Mouse (Mus musculus) midbrain, postnatal 0 days (tissue): Measurements from ENCODE around the gene Arsa. TPM values are rescaled to one million over a fixed set of nuclear protein-coding genes. Genes with fewer than 3 reads are reported as not detected.

Experiments
- ATAC-seq: fragments of 200-750 bp; cut with Nextera tagmentation; 2 replicates; pipeline ENCODE4 v1.8.0; 2017; ENCODE audit warnings: moderate number of reproducible peaks, mild to moderate bottlenecking, moderate TSS enrichment, moderate library complexity; ENCODE audit not compliant: low FRiP score
- DNase-seq: peaks from one replicate; pipeline ENCODE4 v3.0.0-alpha.2; 2015; ENCODE audit warnings: low spot score
- H3K27ac ChIP-seq: fragments of 300-500 bp; sonication (generic); 2 replicates; pipeline ENCODE4 v1.5.1; 2014; ENCODE audit warnings: low read depth, mild to moderate bottlenecking, low read length, mixed read lengths
- H3K27me3 ChIP-seq: fragments of 300-500 bp; sonication (generic); 2 replicates; pipeline ENCODE4 v1.6.1; 2014; ENCODE audit warnings: low read length, control low read depth, mixed read lengths; ENCODE audit not compliant: insufficient read depth
- H3K36me3 ChIP-seq: fragments of 300-500 bp; sonication (generic); 2 replicates; pipeline ENCODE4 v1.6.1; 2014; ENCODE audit warnings: low read length, control low read depth, mixed read lengths; ENCODE audit not compliant: insufficient read depth
- H3K4me1 ChIP-seq: fragments of 300-500 bp; sonication (generic); 2 replicates; pipeline ENCODE4 v1.6.1; 2014; ENCODE audit warnings: mild to moderate bottlenecking, control low read depth, antibody characterized with exemption, low read length, mixed read lengths; ENCODE audit not compliant: insufficient read depth
- H3K4me2 ChIP-seq: fragments of 300-500 bp; sonication (generic); 2 replicates; pipeline ENCODE4 v1.6.1; 2014; ENCODE audit warnings: low read depth, mild to moderate bottlenecking, low read length, mixed read lengths; ENCODE audit not compliant: poor library complexity, severe bottlenecking
- H3K4me3 ChIP-seq: fragments of 300-500 bp; sonication (generic); 2 replicates; pipeline ENCODE4 v1.5.1; 2014; ENCODE audit warnings: low read depth, mild to moderate bottlenecking, low read length, moderate library complexity
- H3K9ac ChIP-seq: fragments of 300-500 bp; sonication (generic); replicated peaks from 2 replicates; pipeline ENCODE4 v1.6.1; 2014; ENCODE audit warnings: mild to moderate bottlenecking, low read length, moderate library complexity, mixed read lengths; ENCODE audit not compliant: poor library complexity, severe bottlenecking
- H3K9me3 ChIP-seq: fragments of 300-500 bp; sonication (generic); 2 replicates; pipeline ENCODE4 v1.6.1; 2016; ENCODE audit warnings: low read length, control low read depth
- CTCF ChIP-seq: IDR thresholded peaks from 2 replicates; pipeline ENCODE4 v1.5.1; 2016; ENCODE audit warnings: antibody characterized with exemption, mild to moderate bottlenecking
- WGBS: fragments of 180-500 bp; shearing (Covaris S2); extraction: QIAGEN DNeasy Blood & Tissue Kit; methylation state at CpG from one replicate; pipeline ENCODE4 v1.1.7; 2014; 5-methylcytosine and 5-hydroxymethylcytosine counted together
- polyA plus RNA-seq: library from polyadenylated mRNA; unstranded; fragments of >200 nt; fragmentation: Nextera tagmentation; extraction: Ambion mirVana; gene quantifications from 2 replicates; pipeline ENCODE4 v1.2.1, GENCODE M21; 2015
- total RNA-seq: library from RNA; depleted of rRNA; stranded (reverse); fragments of >200 nt; gene quantifications from 2 replicates; pipeline ENCODE4 v1.2.3, GENCODE M21; 2014; rRNA removed

Arsa gene
- total and polyA plus RNA-seq, 2 experiments from 2014 or later: 32.4 to 34.0 TPM

DNA sequence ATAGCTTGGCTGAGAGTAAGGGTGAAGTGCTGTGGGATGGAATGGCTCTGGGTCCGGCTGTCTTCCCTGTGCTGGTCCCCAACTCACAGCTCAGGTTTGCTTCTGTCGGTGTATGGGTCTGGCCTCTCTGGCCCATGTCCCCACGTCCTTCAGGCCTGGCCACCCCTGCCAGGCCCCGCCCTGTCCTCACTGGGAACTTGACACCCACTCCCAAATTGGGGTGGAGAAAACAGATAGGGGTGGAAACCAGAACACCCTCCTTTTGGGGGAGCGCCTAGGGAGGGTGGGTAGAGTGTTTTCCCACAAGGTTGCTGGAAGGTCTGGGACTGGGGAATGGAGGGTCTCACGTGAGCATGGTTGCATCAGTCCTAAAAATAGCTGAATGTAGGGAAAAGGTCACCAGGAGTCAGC, 51.5 kb downstream of the Arsa start, which contains the start of gene Cpt1b:
Gene Cpt1b, minus strand, starts transcription at position 153 of the 411 bp plus-strand sequence.
- ATAC-seq: no peak
- 40% methylated on average over 6 of the region's 6 CpGs for WGBS

DNA sequence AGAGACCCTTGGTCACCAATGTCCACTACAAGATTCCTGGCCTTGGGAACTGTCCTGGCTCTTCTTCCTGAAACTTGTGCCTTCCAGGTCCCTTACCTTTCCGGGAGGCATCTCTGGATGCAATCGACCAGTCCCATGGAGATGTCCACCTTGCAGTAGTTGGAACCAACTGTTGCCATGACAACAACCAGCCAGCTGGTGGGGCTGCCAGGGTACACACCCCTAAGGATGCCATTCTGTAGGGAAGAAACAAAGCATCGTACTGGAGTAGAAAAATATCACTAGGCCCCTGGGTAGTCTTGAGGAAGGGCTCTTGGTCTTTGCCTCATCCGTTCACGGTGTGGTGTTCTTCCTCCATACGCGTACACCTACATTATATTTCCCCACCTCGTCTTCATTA, 52.6 kb downstream of the Arsa start:
- WGBS: 82% methylated on average over 8 of the region's 8 CpGs
- Histone ChIP-seq H3K4me2 (no peak overlapping the region), H3K9me3 (no peaks in the 10 kb centered on the region), H3K27me3 (no peaks in the 10 kb centered on the region), H3K4me1 (no peaks in the 10 kb centered on the region), H3K27ac (no peak overlapping the region), H3K36me3 (peaks cover 27% of the 10 kb centered on the region), H3K4me3 (no peak overlapping the region), H3K9ac (no peak overlapping the region)
- ATAC-seq (no peak), DNase-seq (no peak)
- TF ChIP-seq CTCF: no peak

More for the DNA sequence above, 51.5 kb downstream of the Arsa start, which contains the start of gene Cpt1b:
- Histone ChIP-seq H3K27me3 (no peaks in the 10 kb centered on the region), H3K4me3 (no peak within 1 kb of the TSS), H3K36me3 (peaks cover 24% of the 10 kb centered on the region), H3K9me3 (no peaks in the 10 kb centered on the region), H3K4me2 (no peak within 1 kb of the TSS), H3K27ac (no peak within 1 kb of the TSS), H3K4me1 (no peaks in the 10 kb centered on the region), H3K9ac (no peak within 1 kb of the TSS)
- no peak for TF ChIP-seq CTCF
- DNase-seq: no peak

Other genes starting within 250 kb of the Arsa start
- 268 and 287 TPM in 2 replicates for gene Sbf1, start 162.1 kb downstream of the Arsa start, total RNA-seq
- 77.3 and 79.3 TPM in 2 replicates for gene Sbf1, start 162.1 kb downstream of the Arsa start, polyA plus RNA-seq
- not detected in 2 replicates for gene Adm2, start 154.7 kb downstream of the Arsa start, total RNA-seq
- gene Adm2, start 154.7 kb downstream of the Arsa start, polyA plus RNA-seq: not detected in 2 replicates
- gene Miox, start 143.0 kb downstream of the Arsa start, total RNA-seq: not detected in 2 replicates
- not detected in 2 replicates for gene Miox, start 143.0 kb downstream of the Arsa start, polyA plus RNA-seq
- gene Lmf2, start 121.8 kb downstream of the Arsa start, total RNA-seq: 20.2 and 25.6 TPM in 2 replicates
- 27.3 and 30.9 TPM in 2 replicates for gene Lmf2, start 121.8 kb downstream of the Arsa start, polyA plus RNA-seq
- gene Ncaph2, start 121.7 kb downstream of the Arsa start, total RNA-seq: 87.1 and 88.8 TPM in 2 replicates
- gene Ncaph2, start 121.7 kb downstream of the Arsa start, polyA plus RNA-seq: 88.0 and 96.9 TPM in 2 replicates
- gene Sco2, start 103.6 kb downstream of the Arsa start, total RNA-seq: 24.9 and 36.1 TPM in 2 replicates
- gene Sco2, start 103.6 kb downstream of the Arsa start, polyA plus RNA-seq: 23.1 and 26.5 TPM in 2 replicates
- gene Tymp, start 100.4 kb downstream of the Arsa start, total RNA-seq: 4.6 and 7.0 TPM in 2 replicates
- gene Tymp, start 100.4 kb downstream of the Arsa start, polyA plus RNA-seq: 3.1 and 3.6 TPM in 2 replicates
- gene Odf3b, start 98.1 kb downstream of the Arsa start, total RNA-seq: 2.2 and 10.7 TPM in 2 replicates
- gene Odf3b, start 98.1 kb downstream of the Arsa start, polyA plus RNA-seq: 6.7 and 8.6 TPM in 2 replicates
- gene Klhdc7b, start 92.5 kb downstream of the Arsa start, total RNA-seq: 0.14 and 0.22 TPM in 2 replicates
- not detected in 2 replicates for gene Klhdc7b, start 92.5 kb downstream of the Arsa start, polyA plus RNA-seq
- not detected in 2 replicates for gene Syce3, start 66.9 kb downstream of the Arsa start, total RNA-seq
- gene Syce3, start 66.9 kb downstream of the Arsa start, polyA plus RNA-seq: not detected in 2 replicates
- 2.4 and 4.7 TPM in 2 replicates for gene Cpt1b, start 51.6 kb downstream of the Arsa start, total RNA-seq
- gene Cpt1b, start 51.6 kb downstream of the Arsa start, polyA plus RNA-seq: 1.7 and 2.2 TPM in 2 replicates
- 0.66 and 1.2 TPM in 2 replicates for gene C730034F03Rik, start 47.8 kb downstream of the Arsa start, total RNA-seq
- gene C730034F03Rik, start 47.8 kb downstream of the Arsa start, polyA plus RNA-seq: 2.1 and 3.9 TPM in 2 replicates
- 0.85 and 0.93 TPM in 2 replicates for gene Gm44502, start 47.7 kb downstream of the Arsa start, total RNA-seq
- not detected in 2 replicates for gene Gm44502, start 47.7 kb downstream of the Arsa start, polyA plus RNA-seq
- 65.3 and 66.2 TPM in 2 replicates for gene Chkb, start 47.5 kb downstream of the Arsa start, total RNA-seq
- gene Chkb, start 47.5 kb downstream of the Arsa start, polyA plus RNA-seq: 101 and 103 TPM in 2 replicates
- gene Mapk8ip2, start 23.5 kb downstream of the Arsa start, total RNA-seq: 100 and 110 TPM in 2 replicates
- 68.0 and 68.8 TPM in 2 replicates for gene Mapk8ip2, start 23.5 kb downstream of the Arsa start, polyA plus RNA-seq
- 61.5 and 63.2 TPM in 2 replicates for gene Shank3, start 22.2 kb upstream of the Arsa start, total RNA-seq
- 8.1 and 12.6 TPM in 2 replicates for gene Shank3, start 22.2 kb upstream of the Arsa start, polyA plus RNA-seq
- 1.7 and 3.5 TPM in 2 replicates for gene Acr, start 90.9 kb upstream of the Arsa start, total RNA-seq
- 2.0 and 3.1 TPM in 2 replicates for gene Acr, start 90.9 kb upstream of the Arsa start, polyA plus RNA-seq
- 48.2 and 49.7 TPM in 2 replicates for gene Rabl2, start 114.5 kb upstream of the Arsa start, total RNA-seq
- gene Rabl2, start 114.5 kb upstream of the Arsa start, polyA plus RNA-seq: 68.1 and 70.1 TPM in 2 replicates